Mouse (Mus musculus): ENCODE data around the gene Gm3448.

The Gm3448 gene

GRCm38 (mm10) chr17:14959979-14960378 is 81.4 kb downstream of the Gm3448 start:
- no peak for DNase-seq (ENCODE audit: low read depth, low spot score)

GRCm38 (mm10) chr17:14958686-14959327 is 82.5 kb downstream of the Gm3448 start:
- DNase-seq (ENCODE audit: low read depth, low spot score): no peak

- DNase-seq (ENCODE audit: low read depth, low spot score): no peak
Observed at GRCm38 (mm10) chr17:14953452-14953851, 87.9 kb downstream of the Gm3448 start.

GRCm38 (mm10) chr17:14949161-14949827 is 92.0 kb downstream of the Gm3448 start:
- no peak for DNase-seq (ENCODE audit: low read depth, low spot score)
